Comparison of ENCODE assay signal across 8 mouse cellular contexts in genomic region chr2:162968357-162968756, GRCm38 (mm10). TPM values are rescaled to one million over a fixed set of nuclear protein-coding genes. Genes with fewer than 3 reads are reported as not detected.
A peak's percentile ranks its signal among the peaks of the same experiment; 100 is the strongest.
DNase-seq lines count a peak whose midpoint lies in the region; ATAC-seq and TF ChIP-seq lines count a peak whose summit lies in the region.
"Had no signal": no experiment of that assay in that cellular context is flagged by ENCODE, and none has a peak within 500 bp of the region (broad histone marks: within the 10 kb centered on the region; RNA-seq: fewer than 3 reads in every experiment).

No protein-coding gene starts in this region.

- no peak overlapping the region for H3K4me3 ChIP-seq in left cerebral cortex, adult 2 months
- H3K4me3 ChIP-seq in lung, postnatal 0 days (ENCODE audit: low read depth, low read length), result no peak overlapping the region

- no peaks in the 10 kb centered on the region for H3K27me3 ChIP-seq in lung, postnatal 0 days (replicated peaks; ENCODE audit: insufficient read depth, low read length)

- H3K4me1 ChIP-seq in lung, postnatal 0 days (ENCODE audit: insufficient read depth, low read depth, low read length), result no peaks in the 10 kb centered on the region

- H3K9ac ChIP-seq in lung, postnatal 0 days (replicated peaks; ENCODE audit: low read depth), result no peak overlapping the region

- DNase-seq in left cerebral cortex, adult 2 months (ENCODE audit: extremely low spot score in 1 of 2, low spot score in 2 of 2), result no peak
- DNase-seq in left cerebral cortex, postnatal 25 days (ENCODE audit: low spot score in 2 of 2), result no peak
- peak; percentile 32 for DNase-seq in Muller cell, postnatal 12 days (ENCODE audit: inconsistent ontology term)
- peak; percentile 68 for DNase-seq in induced T-regulatory cell, adult 2 months (ENCODE audit: low read depth)
- peak; percentile 51 for DNase-seq in lung, postnatal 0 days (ENCODE audit: low spot score)
- DNase-seq in thymus, postnatal 0 days (ENCODE audit: low spot score), result peak; percentile 46

- H3K27ac ChIP-seq in left cerebral cortex, adult 2 months, result no peak overlapping the region
- H3K27ac ChIP-seq in lung, postnatal 0 days (ENCODE audit: low read length), result no peak overlapping the region

- no peak overlapping the region for H3K4me2 ChIP-seq in lung, postnatal 0 days (replicated peaks; ENCODE audit: low read depth, low read length)

- peak; percentile 84 for ATAC-seq in common myeloid progenitor, adult 5-6 weeks (replicated peaks; ENCODE audit: low read depth, poor library complexity, severe bottlenecking)
- no peak for ATAC-seq in lung, postnatal 0 days

- peak; percentile 65 for TF ChIP-seq CTCF in left cerebral cortex, adult 2 months (IDR thresholded peaks at IDR 0.05)
- TF ChIP-seq CTCF in lung, postnatal 0 days (IDR thresholded peaks at IDR 0.05), result peak; percentile 90

- intact Hi-C loops in left cerebral cortex, adult 2 months (cut with DNase I), result no loop called here
- intact Hi-C loops in left cerebral cortex, postnatal 25 days (cut with DNase I), result loop anchor here (2.0 kb wide), 1 partner anchor 30 kb away; no protein-coding TSS in a partner anchor

- no peak for TF ChIP-seq EP300 in lung, postnatal 0 days (IDR thresholded peaks at IDR 0.05)

- WGBS in lung, postnatal 0 days, result 10% methylated on average over 5 of the region's 5 CpGs

- H3K36me3 ChIP-seq in lung, postnatal 0 days (ENCODE audit: insufficient read depth, low read length), result no peaks in the 10 kb centered on the region

- no peaks in the 10 kb centered on the region for H3K9me3 ChIP-seq in lung, postnatal 0 days (ENCODE audit: low read length)

RNA-seq across cellular contexts. Expression of gene Sgk2, which starts 18.8 kb away (rescaled TPM):
- total RNA-seq in left cerebral cortex, adult 2 months (2021), result under 1 TPM; 0.26 to 0.66 TPM
- 1 to 10 TPM in 1 of 2 experiments, under 1 TPM in 1; 0.76 to 1.1 TPM for total RNA-seq in left cerebral cortex, postnatal 25 days (2021)
- 1.1 TPM in 1 of 2 replicates, not detected in the other for total RNA-seq in common myeloid progenitor, adult 5-6 weeks (2017)
- 0.05 and 0.08 TPM in 2 replicates for polyA plus RNA-seq in lung, postnatal 0 days (2015; fragmentation: Nextera tagmentation; extraction: Ambion mirVana)
- 0.10 and 0.22 TPM in 2 replicates for polyA plus RNA-seq in thymus, postnatal 0 days (2015; fragmentation: Nextera tagmentation; extraction: Ambion mirVana)
- polyA plus RNA-seq: heart, embryonic 14.5 days had no signal

RNA-seq across cellular contexts. Expression of gene L3mbtl1, which starts 25.1 kb away (rescaled TPM):
- 10 to 100 TPM; 19.3 to 22.2 TPM for total RNA-seq in left cerebral cortex, adult 2 months (2021)
- 10 to 100 TPM; 19.1 to 23.6 TPM for total RNA-seq in left cerebral cortex, postnatal 25 days (2021)
- not detected in 2 replicates for total RNA-seq in common myeloid progenitor, adult 5-6 weeks (2017)
- not detected in 2 replicates for polyA plus RNA-seq in lung, postnatal 0 days (2015; fragmentation: Nextera tagmentation; extraction: Ambion mirVana)
- polyA plus RNA-seq in thymus, postnatal 0 days (2015; fragmentation: Nextera tagmentation; extraction: Ambion mirVana), result 0.05 TPM in 1 of 2 replicates, not detected in the other

RNA-seq across cellular contexts. Expression of gene Srsf6, which starts 37.0 kb away (rescaled TPM):
- total RNA-seq in left cerebral cortex, adult 2 months (2021), result 100 to 1,000 TPM in 1 of 2 experiments, 10 to 100 TPM in 1; 99.3 to 109 TPM
- total RNA-seq in left cerebral cortex, postnatal 25 days (2021), result 100 to 1,000 TPM in 1 of 2 experiments, 10 to 100 TPM in 1; 99.0 to 105 TPM
- total RNA-seq in common myeloid progenitor, adult 5-6 weeks (2017), result 264 and 289 TPM in 2 replicates
- polyA plus RNA-seq in lung, postnatal 0 days (2015; fragmentation: Nextera tagmentation; extraction: Ambion mirVana), result 59.2 and 77.6 TPM in 2 replicates
- 203 and 212 TPM in 2 replicates for polyA plus RNA-seq in thymus, postnatal 0 days (2015; fragmentation: Nextera tagmentation; extraction: Ambion mirVana)

RNA-seq across cellular contexts. Expression of gene Ift52, which starts 48.8 kb away (rescaled TPM):
- 10 to 100 TPM; 32.9 to 35.2 TPM for total RNA-seq in left cerebral cortex, adult 2 months (2021)
- 10 to 100 TPM; 31.2 to 33.9 TPM for total RNA-seq in left cerebral cortex, postnatal 25 days (2021)
- 24.3 and 29.8 TPM in 2 replicates for total RNA-seq in common myeloid progenitor, adult 5-6 weeks (2017)
- 32.0 and 38.2 TPM in 2 replicates for polyA plus RNA-seq in lung, postnatal 0 days (2015; fragmentation: Nextera tagmentation; extraction: Ambion mirVana)
- 54.7 and 59.2 TPM in 2 replicates for polyA plus RNA-seq in thymus, postnatal 0 days (2015; fragmentation: Nextera tagmentation; extraction: Ambion mirVana)

Comparison
In these comparisons a context has a peak if more than half of its experiments do, and no peak if none do; other contexts are left out.
1. DNase-seq: peak in Muller cell, postnatal 12 days (single experiment), induced T-regulatory cell, adult 2 months (single experiment), lung, postnatal 0 days (single experiment) and thymus, postnatal 0 days (single experiment); none in left cerebral cortex, adult 2 months (0 of 2) and left cerebral cortex, postnatal 25 days (0 of 2).
2. RNA of gene L3mbtl1, which starts 25.1 kb away (total RNA-seq): 19.1 to 23.6 TPM in left cerebral cortex, postnatal 25 days and 19.3 to 22.2 TPM in left cerebral cortex, adult 2 months; not detected in common myeloid progenitor, adult 5-6 weeks; every median in the first group is over 10 times any median in the second.